Mouse (Mus musculus) kidney, adult 2 months (tissue): ENCODE results near the gene Lpp. TPM values are rescaled to one million over a fixed set of nuclear protein-coding genes. Genes with fewer than 3 reads are reported as not detected.
A peak's percentile ranks its signal among the peaks of the same experiment; 100 is the strongest.

ENCODE experiments used
- DNase-seq: peaks from one replicate; pipeline ENCODE4 v3.0.0; 2021
- H3K27ac ChIP-seq: fragments of 200-500 bp; 2 replicates; pipeline ENCODE4 v1.5.1; 2012; ENCODE audit warnings: low read depth, low read length, control low read depth, inconsistent platforms; ENCODE audit not compliant: insufficient read depth
- H3K27me3 ChIP-seq: fragments of 200-500 bp; replicated peaks from 2 replicates; pipeline ENCODE4 v1.6.1; 2012; ENCODE audit warnings: mild to moderate bottlenecking, moderate library complexity, low read length, inconsistent platforms; ENCODE audit not compliant: control insufficient read depth, insufficient read depth
- H3K36me3 ChIP-seq: fragments of 200-500 bp; 2 replicates; pipeline ENCODE4 v1.6.1; 2012; ENCODE audit warnings: mild to moderate bottlenecking, moderate library complexity, low read length, inconsistent platforms; ENCODE audit not compliant: control insufficient read depth, insufficient read depth
- H3K4me1 ChIP-seq: fragments of 200-500 bp; 2 replicates; pipeline ENCODE4 v1.6.1; 2011; ENCODE audit warnings: low read length; ENCODE audit not compliant: control insufficient read depth, insufficient read depth
- H3K4me3 ChIP-seq: fragments of 200-500 bp; 2 replicates; pipeline ENCODE4 v1.5.1; 2011; ENCODE audit warnings: mild to moderate bottlenecking, low read depth, low read length, control low read depth; ENCODE audit not compliant: insufficient read depth
- CTCF ChIP-seq: fragments of 200-500 bp; conservative IDR thresholded peaks from 2 replicates; pipeline ENCODE4 v1.5.1; 2011; ENCODE audit warnings: low read depth, mild to moderate bottlenecking, control low read depth, low read length, moderate library complexity, mixed read lengths; ENCODE audit not compliant: insufficient read depth, insufficient read length
- POLR2A ChIP-seq: fragments of 200-500 bp; IDR thresholded peaks from one replicate; pipeline ENCODE4 v1.6.1; 2011; ENCODE audit warnings: low read depth, low read length, control low read depth
- WGBS: fragments of 180-500 bp; shearing (Covaris S2); methylation state at CpG from one replicate; pipeline ENCODE4 v1.1.7; 2018; 5-methylcytosine and 5-hydroxymethylcytosine counted together
- polyA plus RNA-seq: library from polyadenylated mRNA; depleted of rRNA; stranded (reverse); fragments of >200 nt; gene quantifications from 2 replicates; pipeline ENCODE4 v1.2.3, GENCODE M21; 2012

The Lpp gene
- polyA plus RNA-seq, 1 experiment, result 15.9 TPM

- Histone ChIP-seq H3K4me1 (no peaks in the 10 kb centered on the region), H3K4me3 (no peak overlapping the region), H3K27ac (no peak overlapping the region), H3K36me3 (no peaks in the 10 kb centered on the region), H3K27me3 (no peaks in the 10 kb centered on the region)
- DNase-seq, result no peak
- TF ChIP-seq POLR2A (no peak), CTCF (no peak)
- WGBS, result 80% methylated on average over 4 of the region's 4 CpGs
Observed at GRCm38 (mm10) chr16:24413059-24413458, 19.8 kb downstream of the Lpp start.

GRCm38 (mm10) chr16:24418022-24418421, 24.7 kb downstream of the Lpp start:
- TF ChIP-seq POLR2A (no peak), CTCF (no peak)
- H3K36me3 ChIP-seq, result no peaks in the 10 kb centered on the region
- H3K4me1 ChIP-seq, result peaks cover 6% of the 10 kb centered on the region; the same call in 1 of the 2 replicates
- WGBS, result 69% methylated on average over 4 of the region's 4 CpGs
- H3K27ac ChIP-seq, result no peak overlapping the region
- no peaks in the 10 kb centered on the region for H3K27me3 ChIP-seq
- no peak for DNase-seq
- no peak overlapping the region for H3K4me3 ChIP-seq

GRCm38 (mm10) chr16:24420603-24421120, 27.4 kb downstream of the Lpp start:
- 53% methylated on average over 5 of the region's 5 CpGs for WGBS
- H3K27ac ChIP-seq, result no peak overlapping the region
- no peak overlapping the region for H3K4me3 ChIP-seq
- TF ChIP-seq CTCF (no peak; the same call in 1 of the 2 replicates), POLR2A (no peak)
- H3K36me3 ChIP-seq, result no peaks in the 10 kb centered on the region
- peaks cover 15% of the 10 kb centered on the region for H3K4me1 ChIP-seq
- no peaks in the 10 kb centered on the region for H3K27me3 ChIP-seq
- no peak for DNase-seq

GRCm38 (mm10) chr16:24421687-24422418, 28.5 kb downstream of the Lpp start:
- no peak for DNase-seq
- Histone ChIP-seq H3K27ac (no peak overlapping the region), H3K4me3 (no peak overlapping the region), H3K4me1 (peaks cover 15% of the 10 kb centered on the region), H3K27me3 (no peaks in the 10 kb centered on the region), H3K36me3 (no peaks in the 10 kb centered on the region)
- TF ChIP-seq CTCF, result no peak
- TF ChIP-seq POLR2A, result no peak
- 82% methylated on average over 4 of the region's 4 CpGs for WGBS

GRCm38 (mm10) chr16:24423196-24423595, 29.9 kb downstream of the Lpp start:
- DNase-seq, result no peak
- Histone ChIP-seq H3K36me3 (no peaks in the 10 kb centered on the region), H3K27me3 (no peaks in the 10 kb centered on the region), H3K4me1 (peaks cover 18% of the 10 kb centered on the region), H3K27ac (no peak overlapping the region), H3K4me3 (no peak overlapping the region)
- 89% methylated on average over 4 of the region's 4 CpGs for WGBS
- TF ChIP-seq CTCF (no peak), POLR2A (no peak)

- no peak for DNase-seq
- WGBS, result 81% methylated on average over 4 of the region's 4 CpGs
- H3K4me3 ChIP-seq, result no peak overlapping the region
Observed at GRCm38 (mm10) chr16:24423751-24424150, 30.4 kb downstream of the Lpp start.

GRCm38 (mm10) chr16:24424356-24424977, 31.2 kb downstream of the Lpp start:
- TF ChIP-seq CTCF, result no peak
- TF ChIP-seq POLR2A, result no peak
- Histone ChIP-seq H3K36me3 (no peaks in the 10 kb centered on the region), H3K27me3 (no peaks in the 10 kb centered on the region), H3K27ac (peak overlapping the region; percentile 57; the same call in 1 of the 2 replicates), H3K4me3 (no peak overlapping the region), H3K4me1 (peaks cover 29% of the 10 kb centered on the region)
- peak; percentile 48 for DNase-seq
- WGBS, result 50% methylated on average over 12 of the region's 12 CpGs

More at GRCm38 (mm10) chr16:24423751-24424150, 30.4 kb downstream of the Lpp start:
- no peak for TF ChIP-seq POLR2A
- TF ChIP-seq CTCF, result no peak
- Histone ChIP-seq H3K27ac (no peak overlapping the region), H3K36me3 (no peaks in the 10 kb centered on the region), H3K27me3 (no peaks in the 10 kb centered on the region), H3K4me1 (peaks cover 22% of the 10 kb centered on the region)
